Mouse (Mus musculus) C2C12 (cell line): Measurements from ENCODE around the gene Ank.

Experiments
- CTCF ChIP-seq: IDR thresholded peaks from one replicate; pipeline ENCODE4 v1.5.1; 2011; ENCODE audit not compliant: control insufficient read depth, insufficient read depth, insufficient read length
- MAX ChIP-seq: IDR thresholded peaks from one replicate; pipeline ENCODE4 v1.6.1; 2011; ENCODE audit warnings: mild to moderate bottlenecking, control low read depth
- MYOD1 ChIP-seq: IDR thresholded peaks from one replicate; pipeline ENCODE4 v1.6.1; 2011; ENCODE audit warnings: low read depth; ENCODE audit not compliant: control insufficient read depth, insufficient read length
- USF1 ChIP-seq: IDR thresholded peaks from one replicate; pipeline ENCODE4 v1.6.1; 2011; ENCODE audit warnings: low read depth, mild to moderate bottlenecking, control low read depth, moderate library complexity

DNA sequence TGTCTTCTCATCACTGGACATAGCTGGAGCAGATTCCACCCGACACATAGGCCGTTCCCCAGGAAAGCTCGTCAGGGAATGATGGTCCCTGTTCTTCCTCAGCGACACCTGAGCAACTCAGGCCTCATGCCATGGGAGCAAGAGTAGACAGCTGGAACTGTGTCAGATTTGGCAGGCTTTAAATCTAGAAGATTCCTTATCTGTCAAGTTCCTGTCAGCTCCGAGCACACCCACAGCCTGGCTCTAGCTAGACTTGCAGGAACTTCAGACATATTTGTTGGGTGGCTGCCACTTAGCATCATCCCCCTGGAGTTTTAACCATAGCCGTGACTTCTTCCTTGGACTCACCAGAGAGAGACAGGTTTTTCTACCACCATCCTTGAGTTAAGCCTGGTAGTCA lies 81.6 kb downstream of the Ank start:
- TF ChIP-seq CTCF (no peak), MYOD1 (no peak), USF1 (no peak), MAX (no peak)
